Mouse (Mus musculus) CH12.LX (cell line): ENCODE data around the gene Thrsp.

Source experiments
- CTCF ChIP-seq, 2 experiments: IDR thresholded peaks in 1 of 2; conservative IDR thresholded peaks in 1 of 2; 2 replicates each; pipeline ENCODE4 v1.5.1; 2011 to 2012; ENCODE audit warnings: low read depth in 2 of 2, low read length in 2 of 2, improper control_type of control experiment in 1 of 2, inconsistent platforms in 1 of 2, mild to moderate bottlenecking in 1 of 2, moderate library complexity in 1 of 2
- MAX ChIP-seq: IDR thresholded peaks from 2 replicates; pipeline ENCODE4 v1.6.1; 2011; ENCODE audit warnings: low read length, improper control_type of control experiment

- no peak for TF ChIP-seq CTCF (conservative IDR thresholded peaks at IDR 0.05 in 1 of 2, IDR thresholded peaks at IDR 0.05 in 1 of 2; ENCODE audit: low read depth in 2 of 2, low read length in 2 of 2)
- TF ChIP-seq MAX = no peak
These were observed 51.6 kb downstream of the Thrsp start for GRCm38 (mm10) chr7:97365887-97366286.
